Mouse (Mus musculus): ENCODE results near the gene Psma7. TPM values are rescaled to one million over a fixed set of nuclear protein-coding genes. Genes with fewer than 3 reads are reported as not detected.

Psma7 gene
- polyA plus RNA-seq, 1 experiment from 2014 or later, result 590 TPM

DNA sequence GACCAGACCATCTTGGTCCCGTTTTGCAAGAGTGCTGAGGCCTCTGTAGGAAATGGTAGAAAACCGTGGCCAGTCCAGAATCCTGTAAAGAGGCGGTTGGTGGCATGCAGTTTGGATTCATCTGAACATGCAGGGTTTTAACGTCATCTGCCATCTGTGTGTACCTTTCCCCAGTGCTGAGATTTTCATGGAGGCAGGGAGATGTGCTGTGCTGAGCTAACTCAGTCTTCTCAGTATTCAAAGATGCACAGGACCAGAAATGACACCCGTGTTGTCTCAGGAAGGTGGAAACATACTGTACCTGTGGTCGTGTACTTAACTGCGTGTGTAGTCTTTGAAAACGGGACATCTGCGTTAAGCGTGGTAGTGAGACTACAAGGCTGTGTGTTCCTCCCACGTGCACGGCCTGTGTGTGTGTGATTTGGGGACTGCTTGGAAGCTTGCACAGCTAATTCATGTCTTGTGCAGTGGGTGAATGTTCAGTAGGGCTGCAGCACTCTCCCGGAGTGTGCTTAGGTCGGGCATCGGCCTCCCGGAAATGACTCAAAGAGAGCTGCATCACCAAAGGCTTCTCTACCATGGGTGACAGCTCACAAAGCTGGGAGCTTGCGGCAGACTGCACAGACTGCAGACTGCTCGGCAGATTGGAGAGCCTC is 5.9 kb upstream of the Psma7 start:
- Histone ChIP-seq H3K27ac (ENCODE audit: low read length) (no peak overlapping the region), H3K27me3 (replicated peaks; ENCODE audit: control insufficient read depth, insufficient read depth, low read length) (no peaks in the 10 kb centered on the region), H3K9me3 (ENCODE audit: control insufficient read depth, low read length) (no peaks in the 10 kb centered on the region), H3K4me1 (replicated peaks; ENCODE audit: control insufficient read depth, insufficient read depth, low read length) (peaks cover 28% of the 10 kb centered on the region), H3K36me3 (ENCODE audit: control insufficient read depth, insufficient read depth) (no peaks in the 10 kb centered on the region), H3K9ac (replicated peaks; ENCODE audit: low read depth, low read length) (no peak overlapping the region), H3K4me3 (replicated peaks; ENCODE audit: low read length) (no peak overlapping the region), H3K4me2 (ENCODE audit: low read length) (no peak overlapping the region)
- WGBS, result 94% methylated on average over 18 of the region's 18 CpGs
- ATAC-seq, result no peak

DNA sequence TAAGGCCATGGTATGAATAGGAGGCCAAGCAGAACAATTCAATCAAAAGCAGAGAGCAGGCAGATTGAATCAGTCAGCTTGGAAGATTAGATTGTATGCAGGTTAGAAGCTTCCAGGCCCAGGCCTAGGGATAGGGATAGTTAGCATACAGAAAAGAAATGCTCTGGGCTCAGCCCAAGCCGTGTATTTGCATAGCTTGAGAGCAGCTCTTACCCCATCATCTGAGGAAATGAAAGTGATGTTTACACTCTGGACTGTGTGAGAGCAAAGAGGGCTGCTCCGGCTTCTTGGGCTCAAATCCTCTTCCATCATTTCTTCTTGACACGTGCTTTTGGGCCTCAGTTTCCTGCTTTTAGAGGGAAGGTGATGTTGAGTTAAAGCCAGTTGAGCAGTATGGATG is 5.3 kb upstream of the Psma7 start:
- no peak overlapping the region for H3K4me2 ChIP-seq (ENCODE audit: low read length)
- no peak overlapping the region for H3K4me3 ChIP-seq (replicated peaks; ENCODE audit: low read length)
- ATAC-seq, result no peak
- no peaks in the 10 kb centered on the region for H3K27me3 ChIP-seq (replicated peaks; ENCODE audit: control insufficient read depth, insufficient read depth, low read length)
- 93% methylated on average over 3 of the region's 3 CpGs for WGBS
- H3K4me1 ChIP-seq (replicated peaks; ENCODE audit: control insufficient read depth, insufficient read depth, low read length), result peaks cover 28% of the 10 kb centered on the region
- no peaks in the 10 kb centered on the region for H3K9me3 ChIP-seq (ENCODE audit: control insufficient read depth, low read length)
- H3K27ac ChIP-seq (ENCODE audit: low read length), result no peak overlapping the region
- no peaks in the 10 kb centered on the region for H3K36me3 ChIP-seq (ENCODE audit: control insufficient read depth, insufficient read depth)
- H3K9ac ChIP-seq (replicated peaks; ENCODE audit: low read depth, low read length), result no peak overlapping the region

DNA sequence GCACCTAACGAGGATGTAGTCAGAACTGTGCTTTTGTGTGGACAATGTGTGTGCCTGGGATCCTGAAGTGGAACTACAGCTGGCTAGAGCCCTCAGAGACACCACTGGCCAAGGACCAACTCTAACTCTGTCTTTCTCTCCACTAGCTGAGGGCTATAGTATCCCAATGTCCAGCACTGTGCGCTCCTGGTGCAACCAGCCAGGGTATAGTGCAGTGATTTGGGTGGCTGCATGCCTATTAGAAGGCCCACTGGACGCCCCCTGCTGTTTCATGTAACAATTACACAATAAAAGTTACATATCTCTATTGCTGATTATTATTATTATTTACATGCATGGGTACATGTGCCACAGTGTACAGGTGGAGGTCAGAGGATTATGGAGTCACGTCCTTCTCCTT is 3.0 kb upstream of the Psma7 start:
- H3K27ac ChIP-seq (ENCODE audit: low read length), result no peak overlapping the region
- H3K4me1 ChIP-seq (replicated peaks; ENCODE audit: control insufficient read depth, insufficient read depth, low read length), result peaks cover 35% of the 10 kb centered on the region
- no peak overlapping the region for H3K9ac ChIP-seq (replicated peaks; ENCODE audit: low read depth, low read length)
- no peaks in the 10 kb centered on the region for H3K36me3 ChIP-seq (ENCODE audit: control insufficient read depth, insufficient read depth)
- H3K4me3 ChIP-seq (replicated peaks; ENCODE audit: low read length), result no peak overlapping the region
- 53% methylated on average over 4 of the region's 4 CpGs for WGBS
- ATAC-seq, result no peak
- no peak overlapping the region for H3K4me2 ChIP-seq (ENCODE audit: low read length)
- no peaks in the 10 kb centered on the region for H3K9me3 ChIP-seq (ENCODE audit: control insufficient read depth, low read length)
- no peaks in the 10 kb centered on the region for H3K27me3 ChIP-seq (replicated peaks; ENCODE audit: control insufficient read depth, insufficient read depth, low read length)

DNA sequence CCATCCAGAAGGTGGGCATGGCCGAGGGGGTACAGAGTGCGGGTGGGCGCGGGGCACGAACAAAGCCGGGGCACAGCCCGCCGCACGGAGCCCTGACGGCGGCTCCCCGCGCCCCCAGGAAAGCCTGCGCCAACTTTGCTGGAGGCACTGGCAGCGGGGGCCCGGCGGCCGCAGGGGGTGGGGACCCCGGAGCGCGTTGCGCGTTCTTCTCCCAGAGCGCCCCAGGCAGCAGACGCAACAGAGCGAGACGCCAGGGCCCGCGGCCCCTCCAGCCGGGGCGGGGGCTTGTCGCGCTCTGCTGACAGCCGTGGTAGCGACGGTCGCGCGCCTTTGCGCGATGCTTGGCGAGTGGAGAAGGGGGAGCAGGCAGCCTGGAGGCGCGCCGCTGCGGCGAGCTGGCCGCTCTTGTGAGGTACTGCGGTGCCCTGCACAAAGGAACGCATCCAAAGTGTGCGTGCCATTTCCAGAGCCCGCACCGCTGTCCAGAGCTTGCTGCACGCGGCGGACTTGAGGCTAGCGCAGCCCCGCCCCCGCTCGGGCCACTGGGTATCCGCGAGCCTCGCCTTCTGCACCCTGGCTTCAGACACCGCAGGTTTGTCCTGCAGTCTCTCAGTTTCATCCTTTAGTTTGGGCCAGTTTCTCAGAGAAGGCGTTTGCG is 754 bp upstream of the Psma7 start:
- Histone ChIP-seq H3K4me3 (replicated peaks; ENCODE audit: low read length) (peak overlapping the region; percentile 94), H3K9ac (replicated peaks; ENCODE audit: low read depth, low read length) (peak overlapping the region; percentile 93), H3K36me3 (ENCODE audit: control insufficient read depth, insufficient read depth) (peaks cover 12% of the 10 kb centered on the region), H3K4me2 (ENCODE audit: low read length) (peak overlapping the region; percentile 80), H3K27ac (ENCODE audit: low read length) (peak overlapping the region; percentile 96), H3K4me1 (replicated peaks; ENCODE audit: control insufficient read depth, insufficient read depth, low read length) (peaks cover 43% of the 10 kb centered on the region), H3K9me3 (ENCODE audit: control insufficient read depth, low read length) (no peaks in the 10 kb centered on the region), H3K27me3 (replicated peaks; ENCODE audit: control insufficient read depth, insufficient read depth, low read length) (no peaks in the 10 kb centered on the region)
- WGBS, result under 1% methylated on average over 61 of the region's 66 CpGs
- peak; percentile 59 for ATAC-seq

DNA sequence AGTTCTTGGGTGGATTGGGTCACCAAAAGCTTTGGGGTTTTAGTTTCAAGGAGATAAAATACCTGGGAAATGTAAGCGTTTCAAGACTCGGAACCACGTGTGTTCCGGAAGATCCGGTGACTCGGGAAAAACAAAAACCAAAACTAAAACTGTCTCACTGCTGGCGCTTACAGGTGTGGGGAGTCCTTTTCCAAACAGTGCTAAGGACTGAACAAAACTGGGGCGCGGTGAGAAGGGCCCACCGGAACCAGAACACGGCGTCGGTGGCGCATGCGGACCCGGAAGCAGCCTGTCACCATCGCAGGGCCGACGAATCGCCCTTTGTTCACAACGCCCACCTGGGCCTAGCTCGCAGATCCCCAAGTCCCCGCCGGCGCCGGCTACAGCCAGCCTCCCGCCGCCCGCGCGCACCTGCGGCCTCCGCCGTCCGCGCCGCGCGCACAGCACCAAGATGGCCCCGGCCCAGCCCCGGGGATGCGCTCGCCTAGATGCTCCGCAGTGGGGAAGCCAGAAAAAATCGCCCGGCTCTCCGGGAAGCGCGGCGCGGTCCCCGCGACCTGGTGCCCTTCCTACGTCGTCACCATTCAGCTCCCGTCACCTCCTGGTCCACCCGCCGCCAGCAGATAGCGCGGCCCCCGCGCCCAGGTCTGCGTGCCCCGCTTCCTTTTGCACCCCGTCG is 517 bp downstream of the Psma7 start:
- Histone ChIP-seq H3K4me3 (replicated peaks; ENCODE audit: low read length) (peak overlapping the region; percentile 94), H3K9me3 (ENCODE audit: control insufficient read depth, low read length) (no peaks in the 10 kb centered on the region), H3K4me2 (ENCODE audit: low read length) (peak overlapping the region; percentile 81), H3K4me1 (replicated peaks; ENCODE audit: control insufficient read depth, insufficient read depth, low read length) (peaks cover 43% of the 10 kb centered on the region), H3K27ac (ENCODE audit: low read length) (peak overlapping the region; percentile 96), H3K9ac (replicated peaks; ENCODE audit: low read depth, low read length) (peak overlapping the region; percentile 93), H3K27me3 (replicated peaks; ENCODE audit: control insufficient read depth, insufficient read depth, low read length) (no peaks in the 10 kb centered on the region), H3K36me3 (ENCODE audit: control insufficient read depth, insufficient read depth) (peaks cover 19% of the 10 kb centered on the region)
- ATAC-seq, result peak; percentile 51
- under 1% methylated on average over 66 of the region's 66 CpGs for WGBS

DNA sequence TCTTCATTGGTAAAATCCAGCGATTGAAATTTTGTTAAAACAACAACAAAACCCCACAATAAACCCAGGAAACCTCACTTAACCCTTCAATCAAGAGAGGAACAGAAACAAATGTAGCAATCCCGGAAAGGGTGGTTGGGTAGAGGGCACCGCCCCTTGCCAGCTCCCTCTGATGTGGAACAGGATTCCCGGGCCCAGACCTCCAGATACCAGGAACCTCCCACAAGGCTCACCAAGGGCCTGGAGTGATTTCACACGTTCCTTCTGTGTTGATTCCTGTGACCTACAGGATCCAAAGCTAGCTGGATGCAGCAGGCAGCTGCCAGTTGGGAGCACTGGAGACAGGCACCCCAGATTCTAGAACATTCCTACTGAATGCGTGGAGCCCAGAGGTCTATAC is 1.8 kb downstream of the Psma7 start:
- no peak for ATAC-seq
- Histone ChIP-seq H3K4me3 (replicated peaks; ENCODE audit: low read length) (0 out of 2 replicates have a peak overlapping the region, but pooled peaks have one; percentile 1), H3K4me2 (ENCODE audit: low read length) (peak overlapping the region; percentile 81), H3K27ac (ENCODE audit: low read length) (no peak overlapping the region), H3K36me3 (ENCODE audit: control insufficient read depth, insufficient read depth) (peaks cover 30% of the 10 kb centered on the region), H3K9me3 (ENCODE audit: control insufficient read depth, low read length) (no peaks in the 10 kb centered on the region), H3K4me1 (replicated peaks; ENCODE audit: control insufficient read depth, insufficient read depth, low read length) (peaks cover 40% of the 10 kb centered on the region), H3K9ac (replicated peaks; ENCODE audit: low read depth, low read length) (peak overlapping the region; percentile 31; the same call in 1 of the 2 replicates), H3K27me3 (replicated peaks; ENCODE audit: control insufficient read depth, insufficient read depth, low read length) (no peaks in the 10 kb centered on the region)
- WGBS, result 66% methylated on average over 6 of the region's 6 CpGs

DNA sequence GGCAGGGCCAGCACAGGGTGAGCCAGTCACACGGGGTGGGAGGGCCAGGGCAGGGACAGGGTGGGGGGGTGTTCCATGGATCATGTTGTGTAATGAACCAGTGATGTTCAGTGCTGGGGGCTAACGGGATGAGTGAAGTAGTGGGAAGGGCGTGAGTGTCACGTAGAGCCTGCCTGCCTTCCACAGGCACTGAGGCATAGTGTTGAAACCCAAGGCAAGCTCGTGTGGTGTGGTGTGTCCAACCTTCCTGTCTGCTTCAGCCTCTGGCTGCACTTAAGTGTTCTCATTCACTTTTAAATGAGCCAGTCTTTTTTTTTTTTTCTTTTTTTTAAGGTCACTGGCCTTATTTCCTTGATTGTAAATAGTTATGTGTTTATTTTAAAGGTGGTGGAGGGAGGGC is 7.5 kb downstream of the Psma7 start:
- H3K4me2 ChIP-seq (ENCODE audit: low read length), result no peak overlapping the region
- no peaks in the 10 kb centered on the region for H3K27me3 ChIP-seq (replicated peaks; ENCODE audit: control insufficient read depth, insufficient read depth, low read length)
- no peak overlapping the region for H3K27ac ChIP-seq (ENCODE audit: low read length)
- no peak for ATAC-seq
- 72% methylated on average over 5 of the region's 5 CpGs for WGBS
- peaks cover 3% of the 10 kb centered on the region; the same call in 1 of the 2 replicates for H3K4me1 ChIP-seq (replicated peaks; ENCODE audit: control insufficient read depth, insufficient read depth, low read length)
- peaks cover 67% of the 10 kb centered on the region for H3K36me3 ChIP-seq (ENCODE audit: control insufficient read depth, insufficient read depth)
- H3K9ac ChIP-seq (replicated peaks; ENCODE audit: low read depth, low read length), result no peak overlapping the region
- H3K9me3 ChIP-seq (ENCODE audit: control insufficient read depth, low read length), result no peaks in the 10 kb centered on the region
- no peak overlapping the region for H3K4me3 ChIP-seq (replicated peaks; ENCODE audit: low read length)

DNA sequence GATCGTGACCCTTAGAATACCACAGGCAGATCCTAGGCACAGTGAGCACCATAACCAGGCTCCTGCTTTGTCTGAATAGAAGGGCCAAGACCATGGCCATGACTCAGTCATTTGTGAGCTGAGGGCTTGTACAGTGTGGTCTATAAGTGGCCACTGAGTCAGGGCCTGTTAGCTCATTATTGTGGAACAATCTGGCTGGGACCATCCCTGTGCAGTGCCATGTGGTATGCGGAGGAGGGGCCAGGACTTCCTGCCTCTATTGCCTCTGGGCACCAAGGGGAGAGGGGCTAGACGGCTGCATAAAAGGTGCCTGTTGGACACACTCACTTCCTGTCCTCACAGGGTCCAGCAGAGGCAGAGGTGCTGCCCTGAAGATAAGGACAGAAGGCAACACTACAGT is 8.3 kb downstream of the Psma7 start:
- no peak overlapping the region for H3K9ac ChIP-seq (replicated peaks; ENCODE audit: low read depth, low read length)
- 77% methylated on average over 3 of the region's 3 CpGs for whole genome bisulfite sequencing
- H3K27me3 ChIP-seq (replicated peaks; ENCODE audit: control insufficient read depth, insufficient read depth, low read length), result no peaks in the 10 kb centered on the region
- H3K4me3 ChIP-seq (replicated peaks; ENCODE audit: low read length), result no peak overlapping the region
- H3K9me3 ChIP-seq (ENCODE audit: control insufficient read depth, low read length), result no peaks in the 10 kb centered on the region
- H3K4me2 ChIP-seq (ENCODE audit: low read length), result no peak overlapping the region
- peaks cover 73% of the 10 kb centered on the region for H3K36me3 ChIP-seq (ENCODE audit: control insufficient read depth, insufficient read depth)
- no peak for ATAC-seq
- peaks cover 1% of the 10 kb centered on the region for H3K4me1 ChIP-seq (replicated peaks; ENCODE audit: control insufficient read depth, insufficient read depth, low read length)
- no peak overlapping the region for H3K27ac ChIP-seq (ENCODE audit: low read length)

DNA sequence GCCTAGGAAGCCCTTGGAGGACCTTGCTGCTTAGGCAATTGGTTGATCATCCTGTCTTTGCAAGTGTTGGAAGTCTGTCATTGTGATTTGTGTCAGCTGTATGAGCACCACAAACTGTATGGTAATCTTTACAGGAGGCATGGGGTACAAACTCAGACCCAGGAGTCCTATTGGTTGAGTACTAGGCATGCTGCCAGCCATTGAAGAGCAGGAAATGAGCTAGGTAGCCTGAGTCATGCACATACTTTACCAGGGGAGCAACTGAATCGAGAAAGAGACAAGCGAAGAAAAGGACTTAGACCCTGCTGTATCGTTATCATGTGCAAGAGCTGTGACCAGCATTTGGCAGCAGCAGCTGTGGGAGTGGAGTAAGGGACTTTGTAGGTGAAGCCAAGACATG is 9.3 kb downstream of the Psma7 start:
- ATAC-seq, result no peak
- no peaks in the 10 kb centered on the region for H3K27me3 ChIP-seq (replicated peaks; ENCODE audit: control insufficient read depth, insufficient read depth, low read length)
- H3K4me1 ChIP-seq (replicated peaks; ENCODE audit: control insufficient read depth, insufficient read depth, low read length), result peaks cover 11% of the 10 kb centered on the region
- H3K4me2 ChIP-seq (ENCODE audit: low read length), result no peak overlapping the region
- H3K27ac ChIP-seq (ENCODE audit: low read length), result no peak overlapping the region
- H3K9ac ChIP-seq (replicated peaks; ENCODE audit: low read depth, low read length), result no peak overlapping the region
- H3K36me3 ChIP-seq (ENCODE audit: control insufficient read depth, insufficient read depth), result peaks cover 66% of the 10 kb centered on the region
- 64% methylated on average over 3 of the region's 3 CpGs for WGBS
- no peaks in the 10 kb centered on the region for H3K9me3 ChIP-seq (ENCODE audit: control insufficient read depth, low read length)
- H3K4me3 ChIP-seq (replicated peaks; ENCODE audit: low read length), result no peak overlapping the region

Measured in forebrain, embryonic 16.5 days (tissue).